Mouse (Mus musculus) neural tube, embryonic 12.5 days (tissue): ENCODE data around the gene Espn. TPM values are rescaled to one million over a fixed set of nuclear protein-coding genes. Genes with fewer than 3 reads are reported as not detected.

ENCODE experiments used
- ATAC-seq: fragments of 200-750 bp; cut with Nextera tagmentation; 2 replicates; pipeline ENCODE4 v1.8.0; 2017; ENCODE audit warnings: low read depth, mild to moderate bottlenecking, moderate TSS enrichment, moderate library complexity; ENCODE audit not compliant: low FRiP score
- H3K27ac ChIP-seq: fragments of 300-500 bp; sonication (generic); 2 replicates; pipeline ENCODE4 v1.5.1; 2016
- H3K27me3 ChIP-seq: fragments of 300-500 bp; sonication (generic); replicated peaks from 2 replicates; pipeline ENCODE4 v1.6.1; 2016; ENCODE audit warnings: mild to moderate bottlenecking
- H3K36me3 ChIP-seq: fragments of 300-500 bp; sonication (generic); 2 replicates; pipeline ENCODE4 v1.6.1; 2016; ENCODE audit warnings: mild to moderate bottlenecking
- H3K4me1 ChIP-seq: fragments of 300-500 bp; sonication (generic); 2 replicates; pipeline ENCODE4 v1.6.1; 2016
- H3K4me2 ChIP-seq: fragments of 300-500 bp; sonication (generic); replicated peaks from 2 replicates; pipeline ENCODE4 v1.6.1; 2016; ENCODE audit warnings: mild to moderate bottlenecking
- H3K4me3 ChIP-seq: fragments of 300-500 bp; sonication (generic); 2 replicates; pipeline ENCODE4 v1.5.1; 2016
- H3K9ac ChIP-seq: fragments of 300-500 bp; sonication (generic); 2 replicates; pipeline ENCODE4 v1.6.1; 2016; ENCODE audit warnings: mild to moderate bottlenecking
- H3K9me3 ChIP-seq: fragments of 300-500 bp; sonication (generic); 2 replicates; pipeline ENCODE4 v1.6.1; 2016; ENCODE audit warnings: mild to moderate bottlenecking
- WGBS: fragments of 180-500 bp; shearing (Covaris S2); methylation state at CpG from one replicate; pipeline ENCODE4 v1.1.7; 2016; 5-methylcytosine and 5-hydroxymethylcytosine counted together
- polyA plus RNA-seq: library from polyadenylated mRNA; unstranded; fragments of >200 nt; fragmentation: Nextera tagmentation; extraction: Ambion mirVana; gene quantifications from 2 replicates; pipeline ENCODE4 v1.2.1, GENCODE M21; 2016

The Espn gene
- polyA plus RNA-seq, 1 experiment from 2014 or later: 0.32 TPM

- no peak overlapping the region for H3K9ac ChIP-seq
- no peak for ATAC-seq
These were observed 67.6 kb downstream of the Espn start for GRCm38 (mm10) chr4:152084616-152085015.

DNA sequence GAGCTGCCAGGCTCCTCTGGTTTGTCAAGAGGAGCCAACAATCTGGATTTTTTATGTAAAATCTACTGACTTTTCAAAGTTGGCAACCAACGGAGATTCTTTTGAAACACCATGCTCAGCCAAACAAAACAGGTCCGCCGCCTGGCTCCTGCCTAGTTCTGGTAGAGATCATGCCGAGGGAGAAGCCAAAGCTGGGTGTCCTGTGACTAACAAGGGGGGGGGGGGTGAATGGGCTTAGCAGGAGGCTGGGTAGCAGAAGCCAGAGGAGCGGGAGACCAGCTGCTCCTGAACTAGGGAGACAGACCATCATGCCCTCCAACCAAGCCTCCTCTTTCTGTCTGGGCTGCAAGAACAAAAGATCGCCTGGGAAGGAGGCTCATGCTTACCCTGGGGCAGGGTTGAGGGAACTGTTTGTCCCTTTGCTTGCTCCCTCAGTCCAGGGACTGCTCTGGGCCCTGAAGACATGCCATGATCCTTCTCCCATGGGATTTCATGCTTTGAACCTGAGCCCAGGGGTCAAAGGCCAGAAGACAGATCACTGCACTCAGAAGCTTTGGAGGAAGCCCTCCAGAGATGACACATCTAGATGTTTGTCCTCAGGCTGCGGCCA is 68.5 kb downstream of the Espn start:
- Histone ChIP-seq H3K27me3 (peaks cover 3% of the 10 kb centered on the region; the same call in 1 of the 2 replicates), H3K4me3 (no peak overlapping the region), H3K9ac (no peak overlapping the region), H3K4me2 (no peak overlapping the region), H3K27ac (no peak overlapping the region), H3K4me1 (peaks cover 20% of the 10 kb centered on the region), H3K9me3 (no peaks in the 10 kb centered on the region), H3K36me3 (no peaks in the 10 kb centered on the region)
- 63% methylated on average over 7 of the region's 7 CpGs for WGBS
- ATAC-seq: no peak

More at GRCm38 (mm10) chr4:152084616-152085015, 67.6 kb downstream of the Espn start:
- no peak overlapping the region for H3K4me3 ChIP-seq
- H3K27me3 ChIP-seq: peaks cover 3% of the 10 kb centered on the region; the same call in 1 of the 2 replicates
- H3K4me2 ChIP-seq: no peak overlapping the region
- H3K27ac ChIP-seq: no peak overlapping the region
- H3K36me3 ChIP-seq: no peaks in the 10 kb centered on the region
- peaks cover 21% of the 10 kb centered on the region for H3K4me1 ChIP-seq
- WGBS: 88% methylated on average over 7 of the region's 7 CpGs
- no peaks in the 10 kb centered on the region for H3K9me3 ChIP-seq

- no peak overlapping the region for H3K4me3 ChIP-seq
- WGBS: 81% methylated on average over 7 of the region's 7 CpGs
- no peak overlapping the region for H3K9ac ChIP-seq
- ATAC-seq: no peak
- H3K9me3 ChIP-seq: no peaks in the 10 kb centered on the region
- H3K27ac ChIP-seq: no peak overlapping the region
- H3K36me3 ChIP-seq: no peaks in the 10 kb centered on the region
- no peaks in the 10 kb centered on the region for H3K4me1 ChIP-seq
- no peaks in the 10 kb centered on the region; the same call in 1 of the 2 replicates for H3K27me3 ChIP-seq
- no peak overlapping the region for H3K4me2 ChIP-seq
These were observed 72.2 kb downstream of the Espn start for GRCm38 (mm10) chr4:152079931-152080330.

DNA sequence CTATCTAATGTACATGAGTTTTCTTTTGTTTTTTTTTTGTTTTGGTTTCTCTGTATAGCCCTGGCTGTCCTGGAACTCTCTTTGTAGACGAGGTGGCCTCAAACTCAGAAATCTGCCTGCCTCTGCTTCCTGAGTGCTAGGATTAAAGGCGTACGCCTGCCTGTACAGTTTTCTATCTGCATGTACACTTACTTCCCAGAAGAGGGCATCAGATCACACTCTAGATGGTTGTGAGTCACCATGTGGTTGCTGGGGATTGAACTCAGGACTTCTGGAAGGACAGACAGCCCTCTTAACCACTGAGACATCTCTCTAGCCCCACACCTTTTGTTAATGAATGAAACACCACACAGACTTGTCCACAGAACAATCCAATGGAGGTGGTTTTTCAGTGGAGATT is 72.9 kb downstream of the Espn start:
- Histone ChIP-seq H3K27me3 (no peaks in the 10 kb centered on the region; the same call in 1 of the 2 replicates), H3K9me3 (no peaks in the 10 kb centered on the region), H3K9ac (no peak overlapping the region), H3K27ac (no peak overlapping the region), H3K4me3 (no peak overlapping the region), H3K4me2 (no peak overlapping the region), H3K4me1 (no peaks in the 10 kb centered on the region), H3K36me3 (no peaks in the 10 kb centered on the region)
- ATAC-seq: no peak
- 96% methylated on average over 3 of the region's 3 CpGs for WGBS

DNA sequence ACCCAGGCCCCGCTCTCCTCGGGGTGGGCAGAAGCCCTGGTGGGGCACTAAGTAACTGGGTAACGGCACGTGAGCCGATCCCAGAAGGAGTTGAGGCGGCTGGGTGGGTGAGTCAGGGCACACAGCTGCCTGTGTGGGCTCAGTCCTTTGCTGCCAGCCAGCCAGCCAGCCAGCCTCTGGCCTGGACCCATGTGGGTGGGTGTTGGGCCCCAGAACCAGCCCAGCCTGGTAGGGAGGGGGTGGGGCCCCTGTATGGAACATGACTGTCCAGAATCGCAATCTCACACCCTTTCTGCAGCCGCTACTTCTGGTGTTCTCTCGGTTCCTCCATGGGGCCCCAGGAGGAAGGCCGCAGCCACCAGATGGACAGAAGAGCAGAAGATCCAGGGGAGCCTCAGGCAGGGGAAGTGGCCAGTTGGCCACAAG is 74.1 kb downstream of the Espn start:
- Histone ChIP-seq H3K4me1 (no peaks in the 10 kb centered on the region), H3K27ac (no peak overlapping the region), H3K4me2 (no peak overlapping the region), H3K4me3 (no peak overlapping the region), H3K27me3 (no peaks in the 10 kb centered on the region), H3K9me3 (no peaks in the 10 kb centered on the region), H3K36me3 (no peaks in the 10 kb centered on the region), H3K9ac (no peak overlapping the region)
- no peak for ATAC-seq
- whole genome bisulfite sequencing: 94% methylated on average over 10 of the region's 10 CpGs

- Histone ChIP-seq H3K4me3 (no peak overlapping the region), H3K27me3 (no peaks in the 10 kb centered on the region), H3K4me1 (0 out of 2 replicates have a peak, but pooled peaks cover 4% of the 10 kb centered on the region), H3K9ac (no peak overlapping the region), H3K36me3 (no peaks in the 10 kb centered on the region), H3K4me2 (no peak overlapping the region), H3K27ac (no peak overlapping the region), H3K9me3 (no peaks in the 10 kb centered on the region)
- WGBS: 93% methylated on average over 9 of the region's 9 CpGs
- no peak for ATAC-seq
These were observed 75.0 kb downstream of the Espn start for GRCm38 (mm10) chr4:152077191-152077590.

DNA sequence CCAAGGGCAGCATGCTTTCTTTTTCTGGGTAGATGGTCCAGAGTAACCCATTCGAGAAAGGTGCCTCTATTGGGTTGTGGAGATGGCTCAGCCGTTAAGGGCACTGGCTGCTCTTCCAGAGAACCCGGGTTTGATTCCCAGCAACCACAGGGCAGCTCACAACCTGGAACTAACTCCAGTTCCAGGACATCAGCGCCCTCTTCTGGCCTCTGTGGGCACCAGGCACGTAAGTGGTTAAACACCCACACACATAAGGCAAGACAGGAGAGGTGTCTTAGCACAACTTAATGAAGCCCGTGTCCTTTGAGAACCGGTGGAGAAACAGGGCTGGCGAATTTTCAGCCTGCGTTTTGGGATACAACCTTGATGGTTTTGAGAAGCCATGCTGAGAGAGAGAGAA is 77.6 kb downstream of the Espn start:
- Histone ChIP-seq H3K27ac (no peak overlapping the region), H3K36me3 (no peaks in the 10 kb centered on the region), H3K4me3 (no peak overlapping the region), H3K27me3 (no peaks in the 10 kb centered on the region), H3K4me2 (no peak overlapping the region), H3K9me3 (no peaks in the 10 kb centered on the region), H3K4me1 (0 out of 2 replicates have a peak, but pooled peaks cover 4% of the 10 kb centered on the region), H3K9ac (no peak overlapping the region)
- ATAC-seq: no peak
- 81% methylated on average over 9 of the region's 9 CpGs for WGBS

- Histone ChIP-seq H3K4me2 (no peak overlapping the region), H3K27me3 (no peaks in the 10 kb centered on the region), H3K9me3 (no peaks in the 10 kb centered on the region), H3K27ac (no peak overlapping the region), H3K4me1 (0 out of 2 replicates have a peak, but pooled peaks cover 4% of the 10 kb centered on the region), H3K4me3 (no peak overlapping the region), H3K9ac (no peak overlapping the region), H3K36me3 (no peaks in the 10 kb centered on the region)
- ATAC-seq: no peak
- WGBS: 87% methylated on average over 6 of the region's 6 CpGs
These were observed 78.5 kb downstream of the Espn start for GRCm38 (mm10) chr4:152073715-152074114.

DNA sequence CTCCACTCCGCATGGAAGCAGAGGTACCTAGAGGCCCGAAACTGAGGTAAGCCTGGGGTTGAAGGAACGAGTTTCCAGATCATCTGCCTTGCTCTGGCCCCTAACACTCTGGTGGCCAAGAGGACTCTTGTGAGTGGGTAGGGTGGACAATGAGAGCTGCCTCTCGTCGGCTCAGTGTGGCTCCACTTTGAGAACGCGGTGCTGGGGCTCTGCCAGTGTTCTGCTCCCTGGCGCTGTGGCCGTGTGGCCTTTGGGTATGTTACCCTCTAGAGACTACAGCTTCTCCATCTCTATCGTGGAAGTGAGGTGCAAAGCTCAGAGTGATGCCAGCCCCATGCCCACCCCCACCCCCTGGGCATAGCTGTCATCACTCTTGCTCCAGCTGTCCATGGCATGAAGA is 79.5 kb downstream of the Espn start:
- Histone ChIP-seq H3K36me3 (no peaks in the 10 kb centered on the region), H3K27me3 (no peaks in the 10 kb centered on the region), H3K4me1 (0 out of 2 replicates have a peak, but pooled peaks cover 4% of the 10 kb centered on the region), H3K4me3 (no peak overlapping the region), H3K4me2 (no peak overlapping the region), H3K9ac (no peak overlapping the region), H3K27ac (no peak overlapping the region), H3K9me3 (no peaks in the 10 kb centered on the region)
- ATAC-seq: no peak
- WGBS: 79% methylated on average over 10 of the region's 10 CpGs

DNA sequence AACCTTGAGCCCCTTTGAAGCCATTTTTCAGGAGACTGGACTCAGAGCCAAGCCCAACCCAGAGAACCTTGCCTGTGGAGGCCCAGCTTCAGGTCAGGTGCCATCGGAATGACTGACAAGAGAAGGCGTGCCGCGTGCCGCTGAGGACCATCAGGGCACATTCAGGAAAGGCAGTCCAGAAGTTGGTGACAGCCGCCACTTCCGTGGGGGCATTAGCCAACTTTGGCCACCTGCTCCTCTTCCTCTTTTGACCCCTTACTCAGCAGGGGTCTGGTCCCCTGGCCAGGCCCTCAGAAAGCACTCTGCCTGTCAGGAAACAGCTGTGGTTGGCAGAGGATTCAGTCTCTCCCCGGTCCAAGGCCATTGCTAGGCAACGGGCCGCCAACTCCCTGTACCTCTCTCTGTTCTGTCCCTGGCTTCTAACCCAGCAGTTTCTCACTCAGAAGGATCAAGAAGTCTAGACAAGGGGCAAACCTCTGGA is 80.0 kb downstream of the Espn start, which contains the start of gene Plekhg5:
Gene Plekhg5 (plus strand): TSS at position 378 of the 481 bp plus-strand sequence.
- ATAC-seq: no peak
- H3K9me3 ChIP-seq: no peaks in the 10 kb centered on the region
- no peak within 1 kb of the TSS for H3K4me3 ChIP-seq
- 69% methylated on average over 10 of the region's 10 CpGs for WGBS
- no peaks in the 10 kb centered on the region for H3K27me3 ChIP-seq
- H3K4me1 ChIP-seq: 0 out of 2 replicates have a peak, but pooled peaks cover 4% of the 10 kb centered on the region
- no peaks in the 10 kb centered on the region for H3K36me3 ChIP-seq
- H3K4me2 ChIP-seq: no peak within 1 kb of the TSS
- H3K9ac ChIP-seq: no peak within 1 kb of the TSS
- no peak within 1 kb of the TSS for H3K27ac ChIP-seq

DNA sequence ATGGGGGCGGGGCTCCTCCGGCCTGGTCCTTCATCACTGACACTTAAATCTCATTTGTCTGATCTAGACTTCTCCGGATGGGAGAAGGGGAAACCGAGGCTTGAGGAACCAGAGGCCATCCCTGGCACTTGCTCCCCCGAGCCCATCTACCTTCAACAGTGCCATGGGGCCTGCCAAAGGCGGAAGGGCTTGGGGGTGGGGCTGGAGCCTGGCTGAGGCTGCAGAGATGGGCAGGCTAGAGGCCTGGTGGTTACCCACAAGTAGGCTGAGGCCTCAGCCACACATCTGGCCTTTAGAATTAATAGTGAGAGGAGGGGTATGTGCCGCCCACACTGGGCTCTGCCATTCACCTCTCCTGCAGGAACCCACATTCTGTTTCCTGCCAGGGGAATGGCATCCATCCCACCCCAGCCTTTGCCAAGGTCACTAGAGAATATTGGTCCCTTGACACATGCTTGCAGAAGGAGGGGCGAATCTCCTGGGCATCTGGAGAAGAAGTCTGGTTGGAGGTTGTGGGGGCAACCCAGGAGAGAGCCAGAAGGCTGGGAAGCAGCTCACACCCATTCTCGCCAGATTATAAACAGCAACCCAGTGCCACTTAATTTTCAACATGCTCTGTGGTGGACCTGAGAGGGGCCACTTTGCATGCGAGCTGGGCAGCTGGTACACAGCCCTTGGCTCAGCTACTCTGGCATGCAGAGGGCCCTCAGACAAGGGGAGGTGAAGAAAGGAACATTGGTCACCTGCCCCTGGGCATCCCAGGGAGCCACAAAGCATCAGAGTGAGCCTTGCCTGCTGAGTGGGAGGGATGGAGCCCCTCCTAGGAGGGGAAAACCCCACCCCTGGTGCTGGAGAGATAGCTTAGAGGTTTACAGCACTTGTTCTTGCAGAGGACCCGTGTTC is 81.4 kb downstream of the Espn start:
- Histone ChIP-seq H3K4me2 (no peak overlapping the region), H3K4me3 (no peak overlapping the region), H3K9me3 (no peaks in the 10 kb centered on the region), H3K36me3 (no peaks in the 10 kb centered on the region), H3K27me3 (no peaks in the 10 kb centered on the region), H3K27ac (no peak overlapping the region), H3K9ac (no peak overlapping the region), H3K4me1 (0 out of 2 replicates have a peak, but pooled peaks cover 4% of the 10 kb centered on the region)
- ATAC-seq: no peak
- WGBS: 78% methylated on average over 11 of the region's 11 CpGs
